Mouse (Mus musculus) right cerebral cortex, postnatal 10 days (tissue): Measurements from ENCODE around the gene Ckb.
A peak's percentile ranks its signal among the peaks of the same experiment; 100 is the strongest.

Experiments used
- DNase-seq, 2 experiments: peaks; one replicate each; pipeline ENCODE4 v3.0.0; 2021; ENCODE audit warnings: low spot score in 2 of 2

Ckb gene

DNA sequence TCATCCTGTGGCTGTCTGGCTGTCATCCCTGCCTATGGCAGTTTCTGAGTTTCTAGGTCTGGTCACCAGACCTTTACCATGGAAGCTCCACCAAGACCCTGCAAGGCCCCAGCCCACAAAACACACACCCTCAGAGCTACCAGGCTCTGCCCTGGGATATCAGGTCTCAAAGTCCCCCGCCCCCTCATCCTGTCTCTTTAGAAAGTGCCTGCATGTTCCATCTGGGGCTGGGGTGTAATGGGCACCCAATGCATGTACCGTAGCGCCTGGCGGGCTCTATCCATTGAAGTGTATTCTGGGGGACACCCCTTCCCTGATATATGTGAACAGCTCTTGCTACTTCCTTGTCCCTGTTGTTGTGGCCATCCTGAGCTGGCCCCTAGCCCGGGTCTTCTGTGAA lies 20.8 kb upstream of the Ckb start:
- no peak for DNase-seq

GRCm38 (mm10) chr12:111691346-111691872 lies 19.3 kb upstream of the Ckb start:
- DNase-seq: peak; percentile 73 to 87

GRCm38 (mm10) chr12:111689426-111689825 lies 17.3 kb upstream of the Ckb start:
- DNase-seq: no peak

GRCm38 (mm10) chr12:111688069-111688428 lies 15.9 kb upstream of the Ckb start:
- no peak for DNase-seq

GRCm38 (mm10) chr12:111687350-111688068 lies 15.4 kb upstream of the Ckb start:
- peak; percentile 84 to 86 for DNase-seq

DNA sequence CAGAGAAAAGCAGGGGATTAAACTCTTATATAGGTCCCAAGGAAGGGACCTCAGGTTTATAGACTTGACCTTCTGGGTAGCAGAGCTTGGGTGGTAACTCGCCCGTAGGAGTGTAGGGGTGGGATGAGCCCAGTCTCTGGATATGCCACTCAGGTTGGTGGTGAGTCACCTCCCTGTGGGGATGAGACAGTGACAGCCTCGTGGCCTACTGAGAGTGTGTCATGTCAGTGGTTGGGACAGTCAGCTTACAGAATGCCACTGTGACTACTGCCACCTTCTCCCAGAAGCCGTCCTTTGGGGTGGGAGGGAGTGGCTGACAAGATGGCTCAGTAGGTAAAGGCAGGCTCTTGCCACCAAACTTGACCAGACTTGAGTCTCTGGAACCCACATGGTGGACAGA lies 14.3 kb upstream of the Ckb start:
- DNase-seq: no peak

GRCm38 (mm10) chr12:111682806-111683205 lies 10.7 kb upstream of the Ckb start:
- DNase-seq: no peak

- DNase-seq: no peak
These were observed 9.9 kb upstream of the Ckb start for GRCm38 (mm10) chr12:111682003-111682402.

- no peak for DNase-seq
These were observed 9.2 kb upstream of the Ckb start for GRCm38 (mm10) chr12:111681305-111681704.

DNA sequence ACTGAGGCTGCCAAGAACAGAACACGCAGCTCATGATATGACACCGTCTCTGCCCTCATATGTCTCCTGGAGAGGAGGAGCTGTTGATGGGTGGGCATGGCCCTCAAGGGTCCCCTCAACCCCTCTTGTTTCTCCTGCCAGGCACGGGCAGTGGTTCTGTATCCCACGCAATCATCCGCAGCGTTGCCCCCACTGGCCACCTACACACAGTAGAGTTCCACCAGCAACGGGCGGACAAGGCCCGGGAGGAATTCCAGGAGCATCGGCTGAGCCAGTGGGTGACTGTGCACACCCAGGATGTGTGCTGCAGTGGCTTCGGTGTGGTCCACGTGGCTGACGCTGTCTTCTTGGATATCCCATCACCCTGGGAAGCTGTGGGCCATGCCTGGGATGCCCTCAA lies 8.5 kb upstream of the Ckb start:
- no peak for DNase-seq

- no peak for DNase-seq
These were observed 6.9 kb upstream of the Ckb start for GRCm38 (mm10) chr12:111678997-111679396.

GRCm38 (mm10) chr12:111678670-111678933 lies 6.5 kb upstream of the Ckb start:
- no peak for DNase-seq

- DNase-seq: peak; percentile 95
These were observed 5.9 kb upstream of the Ckb start, which contains the start of gene Trmt61a for GRCm38 (mm10) chr12:111677882-111678669. Gene Trmt61a, plus strand, starts transcription at chr12:111678105.

DNA sequence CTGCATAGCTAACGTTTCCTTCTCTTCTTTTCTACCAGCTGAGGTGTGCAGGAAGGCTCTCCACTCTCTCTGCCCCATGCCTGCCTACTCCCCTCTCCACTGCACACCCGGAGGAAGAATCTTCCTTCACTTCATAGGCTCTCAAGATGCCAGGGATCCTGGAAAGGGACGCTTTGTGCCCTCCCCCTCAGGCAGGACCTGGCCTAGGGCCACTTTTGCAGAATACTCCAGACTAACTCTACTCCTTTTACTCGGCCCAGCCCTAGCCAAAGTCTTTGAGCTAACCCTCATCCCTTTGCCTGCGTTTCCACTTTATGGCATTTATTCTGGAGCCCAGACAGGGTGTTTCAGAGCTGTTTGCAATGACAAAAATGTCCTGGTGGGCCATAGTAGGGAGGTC lies 5.3 kb upstream of the Ckb start:
- DNase-seq: no peak

DNA sequence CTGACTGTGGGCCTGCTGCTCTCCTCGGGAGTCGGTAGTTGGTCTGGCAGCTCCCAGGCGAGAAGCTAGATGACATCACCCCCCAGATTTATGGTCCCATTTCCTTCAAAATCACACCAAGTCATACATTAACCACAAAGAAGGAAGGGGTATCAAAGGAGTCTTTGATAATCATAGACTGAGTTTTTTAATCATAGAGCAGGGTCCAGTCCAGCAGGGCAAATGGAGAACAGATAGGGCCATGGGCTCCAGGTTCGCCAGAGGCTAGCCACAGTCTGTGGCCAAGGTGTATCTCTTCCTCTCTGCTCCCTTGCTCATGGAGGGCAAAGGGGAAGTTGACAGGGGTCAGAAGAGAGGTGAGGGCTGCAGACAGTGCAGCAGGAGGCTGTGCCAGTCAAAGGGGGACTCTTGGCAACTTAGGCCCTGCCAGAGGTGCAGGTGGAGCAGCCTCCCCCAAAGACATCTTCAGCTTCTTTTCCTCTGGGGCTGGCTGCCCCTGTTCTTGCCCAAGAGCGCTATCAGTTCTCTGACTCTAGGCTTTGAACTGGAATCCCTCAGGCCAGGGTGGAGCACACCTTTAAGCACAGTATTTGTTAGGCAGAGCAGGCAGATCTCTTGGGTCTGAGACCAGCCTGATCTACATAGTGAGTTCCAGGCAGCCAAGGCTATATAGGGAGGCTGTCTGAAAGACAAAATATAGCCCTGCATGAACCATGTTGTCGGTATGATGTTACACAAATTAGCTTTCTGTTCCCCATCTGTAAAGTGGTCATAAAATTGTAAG lies 3.9 kb upstream of the Ckb start:
- no peak for DNase-seq

DNA sequence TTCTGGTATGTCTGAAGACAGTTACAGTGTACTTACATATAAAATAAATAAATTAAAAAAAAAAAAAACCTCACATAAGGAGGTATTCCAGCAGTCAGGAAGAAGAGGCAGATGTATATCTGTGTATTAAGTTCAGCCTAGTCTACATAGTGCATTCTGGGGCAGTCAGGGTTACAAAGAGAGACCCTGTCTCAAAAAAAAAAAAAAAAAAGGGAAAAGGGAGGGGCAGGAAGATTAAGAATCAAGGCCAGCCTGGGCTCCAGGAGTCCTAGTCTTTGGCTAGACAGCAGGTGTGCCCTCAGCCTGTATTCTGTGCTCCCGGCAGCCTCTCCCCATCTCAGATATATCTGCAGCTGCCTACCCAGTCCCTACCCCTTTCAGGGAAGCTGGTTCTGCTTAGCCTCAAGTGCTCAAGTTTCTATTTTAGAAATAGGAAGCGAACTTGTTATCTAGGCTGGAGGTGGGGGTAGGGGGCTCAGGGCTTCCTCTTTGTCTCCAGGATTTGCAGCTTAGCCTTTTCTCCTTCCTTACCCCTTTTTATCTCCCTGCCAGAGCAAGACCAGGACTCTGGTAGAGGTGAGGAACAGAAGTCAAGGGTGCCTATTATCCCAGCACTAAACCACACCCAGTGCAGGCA lies 2.8 kb upstream of the Ckb start:
- DNase-seq: no peak

DNA sequence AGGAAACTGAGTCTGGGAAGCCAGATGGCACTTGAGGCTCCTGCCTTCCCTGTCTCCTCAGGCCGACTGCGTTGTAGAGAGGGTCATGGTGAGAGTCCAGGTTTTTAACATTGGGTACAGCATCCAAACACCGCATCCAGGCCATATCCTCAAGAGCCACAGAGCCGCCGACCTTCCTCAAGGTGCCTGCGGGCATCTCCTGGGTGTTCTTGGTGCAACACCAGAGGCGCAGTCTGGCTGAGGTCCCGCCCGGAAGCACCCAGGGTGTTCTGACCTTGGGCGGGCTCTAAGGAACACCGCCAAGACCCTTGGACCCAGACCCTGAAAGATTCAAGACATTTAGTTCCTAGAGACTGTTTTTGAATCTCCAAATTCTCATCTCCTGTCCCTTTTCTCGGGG lies 443 bp upstream of the Ckb start:
- no peak for DNase-seq

- DNase-seq: peak; percentile 91 to 92
These were observed 671 bp downstream of the Ckb start for GRCm38 (mm10) chr12:111671431-111671902.

DNA sequence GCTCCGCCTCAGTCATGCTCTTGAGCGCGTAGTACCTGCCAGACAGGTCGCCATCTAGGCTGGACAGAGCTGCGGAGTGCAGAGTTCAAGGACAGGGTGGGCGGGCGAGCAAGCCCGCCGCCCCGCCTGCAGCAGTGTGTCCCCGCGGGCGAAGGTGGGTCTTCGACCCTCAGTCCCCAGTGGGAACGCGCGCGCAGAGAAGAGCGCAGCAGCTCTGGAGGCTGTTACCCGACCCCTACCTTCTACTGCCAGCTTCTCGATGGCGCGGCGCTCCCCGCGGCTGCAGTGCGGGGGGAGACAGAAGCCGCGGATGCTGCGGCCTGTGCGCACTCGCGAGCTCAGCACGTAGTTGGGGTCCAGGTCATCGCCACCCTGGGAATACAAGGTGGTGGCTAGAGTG lies 1.2 kb downstream of the Ckb start:
- no peak for DNase-seq

GRCm38 (mm10) chr12:111670371-111670971 lies 1.7 kb downstream of the Ckb start:
- DNase-seq: peak; percentile 68 to 71

GRCm38 (mm10) chr12:111669961-111670360 lies 2.2 kb downstream of the Ckb start:
- DNase-seq: no peak
